Mouse (Mus musculus): ENCODE results near the gene Cmip.

Gene Cmip

GRCm38 (mm10) chr8:117467466-117467865, 210.6 kb downstream of the Cmip start:
- no peak for DNase-seq (ENCODE audit: low spot score)

- no peak for DNase-seq (ENCODE audit: low spot score)
These were observed 212.8 kb downstream of the Cmip start for GRCm38 (mm10) chr8:117469431-117470341.

GRCm38 (mm10) chr8:117470342-117470781, 213.5 kb downstream of the Cmip start:
- no peak for DNase-seq (ENCODE audit: low spot score)

DNA sequence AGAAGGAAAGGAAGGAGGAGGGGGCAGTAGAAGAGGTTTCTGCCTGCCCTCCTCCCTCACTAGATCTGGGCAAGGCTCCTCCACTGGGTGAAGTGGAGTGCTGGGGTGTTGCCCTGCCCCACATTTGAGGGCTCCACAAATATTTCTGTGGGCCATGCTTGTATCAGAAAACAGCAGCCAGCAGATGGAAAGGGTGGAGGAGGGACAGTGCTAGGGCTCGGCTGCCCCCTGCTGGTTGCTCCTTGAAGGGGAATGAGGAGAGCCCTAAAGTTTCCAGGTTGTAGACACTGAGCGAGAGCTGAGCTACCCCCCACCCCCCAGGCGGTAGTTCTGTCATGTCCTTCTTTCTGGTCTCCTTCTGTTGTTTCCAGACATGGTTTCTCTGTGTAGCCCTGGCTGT, 214.3 kb downstream of the Cmip start:
- peak; percentile 49 for DNase-seq (ENCODE audit: low spot score)

- DNase-seq (ENCODE audit: low spot score), result no peak
These were observed 214.8 kb downstream of the Cmip start for GRCm38 (mm10) chr8:117471655-117472054.

- no peak for DNase-seq (ENCODE audit: low spot score)
These were observed 215.5 kb downstream of the Cmip start for GRCm38 (mm10) chr8:117472332-117472731.

- DNase-seq (ENCODE audit: low spot score), result peak; percentile 84
These were observed 218.1 kb downstream of the Cmip start for GRCm38 (mm10) chr8:117474944-117475343.

DNA sequence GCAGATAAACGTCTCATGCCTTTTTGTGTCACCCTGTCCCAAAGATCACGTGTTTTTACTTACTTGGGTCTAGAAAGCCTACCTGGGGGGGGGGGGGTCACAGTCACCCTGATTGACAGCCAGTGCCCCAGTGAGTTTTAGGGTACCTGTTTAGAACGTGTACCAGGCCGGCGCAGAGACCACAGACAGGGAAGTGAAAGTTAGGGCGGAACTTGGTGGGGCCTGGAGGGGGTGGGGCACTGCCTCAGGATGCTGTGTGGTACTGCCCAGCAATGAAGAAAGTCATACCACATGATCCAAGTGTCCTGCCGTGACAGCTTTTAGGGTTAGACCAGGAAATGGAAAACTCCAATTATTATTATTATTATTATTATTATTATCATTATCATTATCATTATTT, 219.0 kb downstream of the Cmip start:
- DNase-seq (ENCODE audit: low spot score), result peak; percentile 55

- DNase-seq (ENCODE audit: low spot score), result no peak
These were observed 221.2 kb downstream of the Cmip start for GRCm38 (mm10) chr8:117478082-117478481.

DNA sequence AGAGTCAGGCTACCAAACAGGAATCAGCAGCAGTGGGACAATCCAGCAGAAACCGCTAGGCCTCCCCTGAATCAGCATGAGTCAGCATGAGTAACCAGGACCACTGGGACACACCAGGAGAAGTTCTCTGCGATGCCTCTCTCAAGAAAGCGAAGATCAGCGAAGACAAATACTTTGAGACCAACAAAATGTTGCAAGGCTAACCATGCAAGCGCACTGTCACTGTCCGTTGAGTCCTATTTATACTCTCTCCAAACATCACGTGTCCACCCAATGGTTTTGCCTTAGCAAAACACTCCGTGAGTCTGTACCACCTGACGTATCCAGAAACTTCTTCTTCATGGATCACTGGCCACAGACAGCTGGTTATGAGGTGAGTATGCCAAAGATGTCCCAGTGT, 223.1 kb downstream of the Cmip start:
- no peak for DNase-seq (ENCODE audit: low spot score)

- DNase-seq (ENCODE audit: low spot score), result no peak
These were observed 223.7 kb downstream of the Cmip start for GRCm38 (mm10) chr8:117480516-117480915.

DNA sequence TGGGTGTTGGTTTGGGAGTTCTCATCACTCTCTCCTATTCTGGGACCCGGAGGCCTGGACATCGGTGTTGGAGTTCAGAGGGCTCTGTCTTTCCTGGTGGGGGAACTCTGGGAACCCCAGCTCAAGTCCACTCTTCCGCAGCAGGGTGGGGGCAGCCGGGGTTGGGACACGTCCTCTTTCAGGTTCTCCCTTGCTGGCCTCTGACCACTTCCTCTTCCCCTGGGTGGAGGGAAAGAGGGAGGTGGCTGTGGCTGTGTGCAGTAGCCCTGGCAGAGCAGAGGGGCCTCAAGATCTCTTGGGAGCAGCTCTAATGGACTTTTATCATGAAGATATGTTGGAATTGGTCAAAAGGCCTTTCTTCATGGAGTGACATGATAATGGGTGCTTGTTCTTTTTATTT, 225.0 kb downstream of the Cmip start:
- DNase-seq (ENCODE audit: low spot score), result no peak

DNA sequence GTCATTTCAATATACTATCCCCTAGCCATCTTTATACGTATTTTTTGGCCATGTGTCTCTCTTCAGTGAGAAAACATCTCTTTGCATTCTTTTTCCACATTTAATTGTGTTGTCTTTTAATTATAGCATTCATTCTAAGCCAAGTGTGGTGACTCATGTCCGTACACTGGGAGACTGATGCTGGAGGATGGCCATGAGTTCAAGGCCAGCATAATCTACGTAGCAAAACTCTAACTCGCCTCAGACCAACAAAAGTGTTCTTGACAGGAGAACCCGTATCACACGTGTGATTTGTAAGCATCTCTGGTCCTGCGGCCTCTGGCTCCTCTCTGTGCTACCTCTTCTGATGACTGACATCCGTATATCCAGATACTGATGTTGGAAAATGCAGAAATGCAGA, 227.9 kb downstream of the Cmip start:
- DNase-seq (ENCODE audit: low spot score), result no peak

GRCm38 (mm10) chr8:117485316-117485715, 228.5 kb downstream of the Cmip start:
- no peak for DNase-seq (ENCODE audit: low spot score)

DNA sequence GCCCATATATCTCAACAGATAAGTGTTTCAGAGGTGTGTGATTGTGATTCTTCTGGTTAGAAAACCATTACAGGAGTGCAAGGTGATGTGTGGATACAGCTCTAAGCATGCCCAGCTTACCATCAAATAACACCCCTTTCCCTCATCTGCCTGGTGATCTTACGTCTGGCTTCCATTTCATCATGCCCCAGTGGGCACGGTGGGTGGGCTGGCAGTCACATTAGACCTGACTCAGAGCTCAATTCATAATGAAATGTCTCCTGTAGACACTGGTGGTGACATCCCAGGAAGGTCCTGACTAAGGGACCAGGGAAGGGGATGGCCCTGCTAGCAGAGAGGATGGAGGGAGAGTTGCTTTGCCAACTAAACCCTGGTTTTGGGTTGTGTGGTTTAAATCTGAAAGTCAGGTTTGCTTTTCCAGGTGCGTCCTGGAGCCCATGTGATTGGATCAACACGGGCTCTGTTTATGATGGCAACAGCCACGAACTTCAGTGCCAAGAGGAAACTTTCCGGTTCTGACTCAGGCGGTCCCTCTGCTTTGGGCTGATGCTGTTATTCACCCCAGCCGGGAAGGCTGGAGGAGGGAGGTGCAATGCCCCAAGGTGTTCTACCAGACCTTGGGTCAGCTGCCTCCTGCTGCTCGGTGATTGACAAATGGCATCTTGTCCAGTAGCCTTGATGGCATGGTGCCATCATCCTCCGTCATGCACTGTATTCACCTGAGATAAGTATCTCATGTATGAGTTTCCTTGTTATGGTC, 231.6 kb downstream of the Cmip start:
- no peak for DNase-seq (ENCODE audit: low spot score)

- DNase-seq (ENCODE audit: low spot score), result no peak
These were observed 236.7 kb downstream of the Cmip start for GRCm38 (mm10) chr8:117493543-117493942.

GRCm38 (mm10) chr8:117494874-117495273, 238.0 kb downstream of the Cmip start:
- DNase-seq (ENCODE audit: low spot score), result no peak

DNA sequence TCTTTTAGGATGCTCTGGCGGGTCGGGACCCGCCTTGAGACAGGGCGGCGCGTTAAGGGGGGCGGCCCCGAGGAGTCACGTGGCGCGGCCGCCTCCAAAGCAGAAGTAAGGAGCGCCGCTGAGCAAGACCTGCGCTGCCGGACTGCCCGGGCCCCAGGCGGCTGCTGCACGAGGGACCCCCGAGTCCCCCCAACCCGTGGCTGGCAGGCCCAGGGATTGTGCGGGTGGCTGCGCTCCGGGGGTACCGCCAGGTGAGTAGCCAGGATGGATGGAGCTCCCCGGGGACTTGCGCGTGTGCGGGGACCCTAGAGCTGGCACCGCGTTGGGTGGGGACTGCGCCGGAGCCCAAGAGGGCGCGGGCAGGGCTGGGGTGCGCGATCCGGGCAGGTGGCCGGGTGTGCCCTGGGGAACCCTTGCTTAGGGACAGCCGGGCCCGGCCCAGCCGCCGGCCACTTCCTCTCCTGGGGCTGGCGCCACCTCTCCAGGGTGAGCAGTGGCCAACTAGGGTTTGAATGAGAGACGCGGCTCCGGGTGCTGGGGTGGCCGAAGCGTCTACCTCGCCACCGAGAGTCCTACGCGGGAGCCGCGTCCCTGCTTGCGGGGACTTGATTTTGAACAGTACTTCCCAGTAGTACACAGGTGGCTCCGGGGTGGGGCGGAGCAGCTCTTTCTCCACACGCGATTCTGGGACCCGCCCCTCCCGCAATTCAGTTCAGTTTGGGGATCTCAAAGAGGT, 241.5 kb downstream of the Cmip start, which contains the start of gene Plcg2:
Gene Plcg2 (plus strand): TSS at position 113 of the 736 bp plus-strand sequence.
- peak; percentile 37 for DNase-seq (ENCODE audit: low spot score)

DNA sequence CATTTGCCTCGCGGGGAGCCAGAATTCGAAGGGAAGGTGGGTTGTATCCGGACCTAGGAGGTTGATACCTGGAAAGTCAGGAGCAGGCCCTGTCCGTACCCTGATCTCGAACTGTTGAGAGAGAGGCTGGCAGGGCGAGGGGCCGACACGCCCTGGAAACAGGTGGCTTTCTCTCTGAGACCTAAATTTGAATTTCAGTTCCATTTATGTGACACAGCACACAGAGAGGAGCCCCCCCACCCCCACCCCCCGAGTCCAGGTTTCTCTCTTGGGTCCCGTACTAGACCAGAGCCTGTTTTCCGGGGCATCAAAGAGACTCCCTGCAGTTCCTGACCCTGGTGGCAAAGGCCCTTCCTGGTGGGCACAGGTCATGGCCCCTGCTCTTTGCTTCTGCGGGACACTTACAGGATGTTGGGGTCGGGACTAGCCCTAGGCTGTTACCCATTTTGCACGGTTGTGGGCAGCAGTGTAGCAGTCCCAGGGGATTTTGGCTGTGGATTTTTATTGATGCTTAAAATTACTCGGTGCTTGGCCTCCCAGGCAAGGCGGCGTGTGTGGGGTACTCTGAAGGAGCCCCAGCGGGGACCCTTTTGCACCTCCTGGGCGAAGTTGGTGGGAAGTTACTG, 242.2 kb downstream of the Cmip start:
- no peak for DNase-seq (ENCODE audit: low spot score)

DNA sequence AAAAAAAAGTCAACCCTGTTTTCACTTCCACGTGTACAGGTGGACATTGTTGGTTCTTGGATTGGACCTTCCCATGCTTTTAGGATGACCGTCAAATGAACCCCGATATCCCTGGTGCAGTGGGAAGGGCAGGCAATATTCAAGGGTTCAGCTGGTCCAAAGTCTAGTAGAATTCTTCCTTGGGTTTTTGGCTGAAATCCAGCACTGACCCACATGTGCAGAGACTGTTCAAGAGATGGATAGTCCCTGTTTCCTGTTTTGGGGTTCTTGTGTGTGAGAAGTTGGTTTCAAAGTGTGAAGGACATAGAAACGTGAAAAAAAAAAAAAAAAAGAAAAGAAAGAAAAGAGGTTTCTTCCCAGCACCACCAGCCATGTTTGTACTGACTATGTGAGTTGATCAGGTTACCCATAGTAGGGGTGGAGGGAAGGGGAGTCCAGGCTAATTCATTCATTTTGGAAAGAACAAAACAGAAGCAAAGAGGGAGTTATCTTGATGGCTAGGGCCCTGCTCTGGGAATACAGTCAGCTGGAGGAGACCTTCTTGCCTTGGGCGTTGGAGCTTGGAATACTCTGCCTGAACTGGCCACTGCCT, 243.5 kb downstream of the Cmip start:
- no peak for DNase-seq (ENCODE audit: low spot score)

- DNase-seq (ENCODE audit: low spot score), result no peak
These were observed 244.5 kb downstream of the Cmip start for GRCm38 (mm10) chr8:117501323-117501722.

Data from spleen, adult 12 weeks (tissue).